Mouse (Mus musculus) liver, postnatal 0 days (tissue): ENCODE data around the gene Castor2.

Experiments used
- CTCF ChIP-seq: sonication (generic); IDR thresholded peaks from 2 replicates; pipeline ENCODE4 v1.5.1; 2016; ENCODE audit warnings: antibody characterized with exemption, low read depth
- EP300 ChIP-seq: IDR thresholded peaks from 2 replicates; pipeline ENCODE4 v1.6.1; 2016; ENCODE audit warnings: antibody characterized with exemption, low read depth, mild to moderate bottlenecking

DNA sequence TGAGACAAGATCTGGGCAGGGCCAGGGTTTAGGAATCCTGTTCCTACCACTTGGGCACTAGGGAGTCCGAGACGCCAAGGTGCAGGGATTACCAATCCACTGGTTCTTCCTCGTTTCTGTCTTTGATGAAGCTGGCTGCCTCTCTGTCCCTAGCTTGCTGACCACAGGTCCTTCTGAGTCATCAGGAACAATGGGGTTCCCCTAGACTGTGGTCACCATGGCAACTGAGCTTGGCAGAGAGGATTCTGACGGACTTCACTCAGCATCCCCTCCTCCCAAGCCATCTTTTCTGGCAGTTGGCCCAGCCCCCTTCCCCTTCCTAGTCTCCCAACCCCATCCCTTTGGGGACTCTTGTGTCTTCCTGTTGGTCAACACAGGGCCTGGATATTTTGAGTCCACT, 32.1 kb downstream of the Castor2 start:
- TF ChIP-seq CTCF (no peak), EP300 (no peak)
